ENCODE assay signal across 8 mouse cellular contexts in the genomic region with DNA sequence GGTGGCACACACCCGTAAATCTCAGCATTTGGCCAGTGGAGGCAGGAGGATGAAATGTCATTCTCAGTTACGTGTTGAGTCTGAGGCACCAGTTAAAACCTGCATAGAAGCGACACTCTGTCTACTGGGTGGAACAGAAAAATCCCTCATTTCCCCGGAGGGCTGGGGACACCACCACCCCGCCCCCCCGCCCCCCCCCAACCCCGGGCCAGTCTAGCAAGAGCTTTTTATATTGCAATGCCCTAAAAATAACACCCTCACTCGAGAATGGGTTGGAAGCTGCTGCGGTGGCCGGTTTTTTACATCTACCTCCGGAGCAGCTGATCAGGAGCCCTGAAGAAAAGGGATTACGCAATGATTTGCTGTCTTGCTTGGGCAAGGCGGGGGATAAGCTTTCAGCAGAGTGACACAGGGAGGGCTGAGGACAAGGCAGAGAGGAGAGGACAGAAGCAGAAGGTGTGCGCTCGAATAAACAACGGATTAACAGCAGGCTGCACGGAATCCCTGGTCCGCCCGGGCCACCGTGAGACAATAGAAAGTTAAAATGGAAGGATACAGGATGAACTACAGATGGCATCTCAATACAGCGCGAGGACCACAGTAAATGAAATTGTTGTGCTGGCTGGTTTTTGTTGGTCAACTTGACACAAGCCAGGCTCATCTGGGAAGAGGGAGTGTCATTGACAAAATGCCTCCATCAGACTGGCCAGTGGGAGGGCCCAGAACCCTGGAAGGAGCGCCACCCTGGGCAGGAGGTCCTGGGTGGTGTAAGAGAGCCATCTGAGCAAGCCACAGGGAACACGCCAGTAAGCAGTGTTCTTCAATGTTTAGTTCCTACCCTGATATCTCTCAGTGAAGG. TPM values are rescaled to one million over a fixed set of nuclear protein-coding genes. Genes with fewer than 3 reads are reported as not detected.
DNase-seq lines count a peak whose midpoint lies in the region; ATAC-seq and TF ChIP-seq lines count a peak whose summit lies in the region.

No protein-coding gene starts in this region.

- H3K27me3 ChIP-seq in ES-Bruce4 (ENCODE audit: control insufficient read depth, insufficient read depth, low read length, poor library complexity, severe bottlenecking), result no peaks in the 10 kb centered on the region
- H3K27me3 ChIP-seq in embryonic facial prominence, embryonic 13.5 days, result no peaks in the 10 kb centered on the region
- H3K27me3 ChIP-seq in lung, postnatal 0 days (replicated peaks; ENCODE audit: insufficient read depth, low read length), result no peaks in the 10 kb centered on the region

- H3K36me3 ChIP-seq in ES-Bruce4 (ENCODE audit: control insufficient read depth, insufficient read depth, low read length, poor library complexity, severe bottlenecking), result no peaks in the 10 kb centered on the region
- no peaks in the 10 kb centered on the region for H3K36me3 ChIP-seq in embryonic facial prominence, embryonic 13.5 days
- H3K36me3 ChIP-seq in lung, postnatal 0 days (ENCODE audit: insufficient read depth, low read length), result no peaks in the 10 kb centered on the region

- WGBS in embryonic facial prominence, embryonic 13.5 days, result 4% methylated on average over 24 of the region's 24 CpGs
- 4% methylated on average over 24 of the region's 24 CpGs for WGBS in lung, postnatal 0 days

- peak; percentile 9 for DNase-seq in adrenal gland, postnatal 14 days
- no peak for DNase-seq in adrenal gland, postnatal 25 days
- DNase-seq in lung, postnatal 0 days (ENCODE audit: low spot score), result peak; percentile 62
- peak; percentile 67 for DNase-seq in right cerebral cortex, adult 18-20 months
- DNase-seq in thymus, postnatal 0 days (ENCODE audit: low spot score), result no peak

- H3K4me3 ChIP-seq in ES-Bruce4 (ENCODE audit: low read depth, low read length), result peak overlapping the region; percentile 2; the same call in 1 of the 2 replicates
- H3K4me3 ChIP-seq in embryonic facial prominence, embryonic 13.5 days, result peak overlapping the region; percentile 38
- peak overlapping the region; percentile 12; the same call in 1 of the 2 replicates for H3K4me3 ChIP-seq in lung, postnatal 0 days (ENCODE audit: low read depth, low read length)

- no peak overlapping the region for H3K9ac ChIP-seq in ES-Bruce4 (ENCODE audit: low read depth, poor library complexity, severe bottlenecking)
- H3K9ac ChIP-seq in embryonic facial prominence, embryonic 13.5 days, result peak overlapping the region; percentile 67
- 0 out of 2 replicates have a peak overlapping the region, but pooled peaks have one; percentile 12 for H3K9ac ChIP-seq in lung, postnatal 0 days (replicated peaks; ENCODE audit: low read depth)

- peaks cover 2% of the 10 kb centered on the region for H3K4me1 ChIP-seq in ES-Bruce4 (ENCODE audit: control insufficient read depth, insufficient read depth, low read length)
- peaks cover 12% of the 10 kb centered on the region for H3K4me1 ChIP-seq in embryonic facial prominence, embryonic 13.5 days
- no peaks in the 10 kb centered on the region; the same call in 1 of the 2 replicates for H3K4me1 ChIP-seq in lung, postnatal 0 days (ENCODE audit: insufficient read depth, low read depth, low read length)

- H3K27ac ChIP-seq in ES-Bruce4 (ENCODE audit: insufficient read depth, low read length), result no peak overlapping the region
- no peak overlapping the region for H3K27ac ChIP-seq in embryonic facial prominence, embryonic 13.5 days
- no peak overlapping the region for H3K27ac ChIP-seq in lung, postnatal 0 days (ENCODE audit: low read length)

- peak overlapping the region; percentile 61 for H3K4me2 ChIP-seq in embryonic facial prominence, embryonic 13.5 days
- H3K4me2 ChIP-seq in lung, postnatal 0 days (replicated peaks; ENCODE audit: low read depth, low read length), result peak overlapping the region; percentile 55

- no peak for TF ChIP-seq CTCF in ES-Bruce4 (IDR thresholded peaks at IDR 0.05; ENCODE audit: low read depth, low read length)
- no peak for TF ChIP-seq CTCF in lung, postnatal 0 days (IDR thresholded peaks at IDR 0.05)

- TF ChIP-seq POLR2A in ES-Bruce4 (IDR thresholded peaks at IDR 0.05; ENCODE audit: insufficient read depth, low read length), result no peak

- no peak for ATAC-seq in embryonic facial prominence, embryonic 13.5 days (ENCODE audit: insufficient number of reproducible peaks, insufficient read depth, low FRiP score, low TSS enrichment, low read depth)
- ATAC-seq in hematopoietic stem cell, adult 5-6 weeks (replicated peaks in 1 of 2; ENCODE audit: insufficient read depth in 1 of 2, low FRiP score in 2 of 2, low TSS enrichment in 1 of 2, low read depth in 1 of 2, poor library complexity in 2 of 2, severe bottlenecking in 2 of 2), result peak; percentile 53 to 69
- ATAC-seq in lung, postnatal 0 days, result peak; percentile 43

- no peak for TF ChIP-seq EP300 in ES-Bruce4 (IDR thresholded peaks at IDR 0.05; ENCODE audit: insufficient read depth, low read depth, low read length)
- no peak for TF ChIP-seq EP300 in lung, postnatal 0 days (IDR thresholded peaks at IDR 0.05)

- no peaks in the 10 kb centered on the region for H3K9me3 ChIP-seq in ES-Bruce4 (replicated peaks; ENCODE audit: control insufficient read depth, insufficient read depth, low read length, poor library complexity, severe bottlenecking)
- H3K9me3 ChIP-seq in embryonic facial prominence, embryonic 13.5 days, result no peaks in the 10 kb centered on the region
- H3K9me3 ChIP-seq in lung, postnatal 0 days (ENCODE audit: low read length), result no peaks in the 10 kb centered on the region

RNA-seq across cellular contexts. Expression of a gene that starts 15.7 kb away (rescaled TPM):
- total RNA-seq in adrenal gland, postnatal 14 days (2021), result 37.1 and 44.6 TPM in 2 replicates
- total RNA-seq in adrenal gland, postnatal 25 days (2021), result 41.0 and 47.0 TPM in 2 replicates
- 73.5 and 73.8 TPM in 2 replicates for polyA plus RNA-seq in ES-Bruce4 (2011; ENCODE audit: insufficient read depth, insufficient read length, low read depth, missing spikeins)
- polyA plus RNA-seq in embryonic facial prominence, embryonic 13.5 days (2015; fragmentation: Nextera tagmentation; extraction: Ambion mirVana), result 68.3 and 68.5 TPM in 2 replicates
- 48.2 and 62.9 TPM in 2 replicates for total RNA-seq in hematopoietic stem cell, adult 5-6 weeks (2017)
- 44.5 and 48.1 TPM in 2 replicates for polyA plus RNA-seq in lung, postnatal 0 days (2015; fragmentation: Nextera tagmentation; extraction: Ambion mirVana)
- polyA plus RNA-seq in thymus, postnatal 0 days (2015; fragmentation: Nextera tagmentation; extraction: Ambion mirVana), result 43.0 and 51.4 TPM in 2 replicates

RNA-seq across cellular contexts. Expression of a gene that starts 32.9 kb away (rescaled TPM):
- total RNA-seq in adrenal gland, postnatal 14 days (2021), result 33.9 and 36.5 TPM in 2 replicates
- total RNA-seq in adrenal gland, postnatal 25 days (2021), result 35.3 and 43.7 TPM in 2 replicates
- polyA plus RNA-seq in ES-Bruce4 (2011; ENCODE audit: insufficient read depth, insufficient read length, low read depth, missing spikeins), result 57.6 and 61.0 TPM in 2 replicates
- 77.0 and 83.5 TPM in 2 replicates for polyA plus RNA-seq in embryonic facial prominence, embryonic 13.5 days (2015; fragmentation: Nextera tagmentation; extraction: Ambion mirVana)
- total RNA-seq in hematopoietic stem cell, adult 5-6 weeks (2017), result 45.1 and 51.3 TPM in 2 replicates
- polyA plus RNA-seq in lung, postnatal 0 days (2015; fragmentation: Nextera tagmentation; extraction: Ambion mirVana), result 30.8 and 34.1 TPM in 2 replicates
- polyA plus RNA-seq in thymus, postnatal 0 days (2015; fragmentation: Nextera tagmentation; extraction: Ambion mirVana), result 61.8 and 64.1 TPM in 2 replicates

RNA-seq across cellular contexts. Expression of a gene that starts 58.0 kb away (rescaled TPM):
- 57.6 and 58.5 TPM in 2 replicates for total RNA-seq in adrenal gland, postnatal 14 days (2021)
- total RNA-seq in adrenal gland, postnatal 25 days (2021), result 71.8 and 80.4 TPM in 2 replicates
- 47.4 and 49.3 TPM in 2 replicates for polyA plus RNA-seq in ES-Bruce4 (2011; ENCODE audit: insufficient read depth, insufficient read length, low read depth, missing spikeins)
- polyA plus RNA-seq in embryonic facial prominence, embryonic 13.5 days (2015; fragmentation: Nextera tagmentation; extraction: Ambion mirVana), result 32.6 and 38.3 TPM in 2 replicates
- 66.4 and 85.0 TPM in 2 replicates for total RNA-seq in hematopoietic stem cell, adult 5-6 weeks (2017)
- polyA plus RNA-seq in lung, postnatal 0 days (2015; fragmentation: Nextera tagmentation; extraction: Ambion mirVana), result 85.5 and 88.8 TPM in 2 replicates
- 92.2 and 93.4 TPM in 2 replicates for polyA plus RNA-seq in thymus, postnatal 0 days (2015; fragmentation: Nextera tagmentation; extraction: Ambion mirVana)

Comparison
In these comparisons a context has a peak if more than half of its experiments do, and no peak if none do; other contexts are left out.
1. DNase-seq: peak in adrenal gland, postnatal 14 days (single experiment), lung, postnatal 0 days (single experiment) and right cerebral cortex, adult 18-20 months (single experiment); none in adrenal gland, postnatal 25 days (single experiment) and thymus, postnatal 0 days (single experiment).
2. Peak in every context shown above with its lines, with median percentiles within 50 percentile points of each other: H3K4me3 ChIP-seq.